Mouse (Mus musculus) cortical plate, adult 2 months (tissue): ENCODE measurements around the gene Dpep1.

ENCODE experiments used
- CTCF ChIP-seq: fragments of 200-500 bp; IDR thresholded peaks from 2 replicates; pipeline ENCODE4 v1.5.1; 2011; ENCODE audit warnings: mild to moderate bottlenecking, control low read depth, low read length; ENCODE audit not compliant: insufficient read depth; ENCODE audit errors: extremely low read depth
- POLR2A ChIP-seq: fragments of 200-500 bp; IDR thresholded peaks from 2 replicates; pipeline ENCODE4 v1.6.1; 2011; ENCODE audit warnings: mild to moderate bottlenecking, low read length, control low read depth; ENCODE audit not compliant: insufficient read depth; ENCODE audit errors: extremely low read depth

DNA sequence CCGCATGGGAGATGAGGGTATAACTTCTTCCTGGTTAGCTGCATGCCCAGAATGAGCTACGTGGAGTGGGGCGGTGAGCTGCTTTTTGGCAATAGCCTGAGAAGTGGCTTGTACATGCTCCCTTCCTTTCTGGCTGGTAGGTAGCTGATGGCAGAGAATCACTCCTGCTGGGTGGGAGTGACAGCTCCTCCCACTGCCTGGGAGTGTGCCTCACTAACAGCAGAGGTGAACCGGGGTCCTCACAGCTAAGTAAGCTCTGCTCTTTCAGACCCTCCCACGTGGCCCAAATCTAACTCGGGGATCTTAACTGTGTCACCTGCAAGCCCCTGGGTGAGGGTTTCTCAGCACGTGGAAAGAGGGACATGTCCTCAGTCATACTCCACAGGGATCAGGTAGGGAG lies 46.5 kb downstream of the Dpep1 start:
- TF ChIP-seq CTCF (no peak), POLR2A (no peak; the same call in 1 of the 2 replicates)
